20 mouse cellular contexts compared by ENCODE assay signal in genomic region chr8:115831675-115832074, GRCm38 (mm10).
DNase-seq lines count a peak whose midpoint lies in the region; ATAC-seq and TF ChIP-seq lines count a peak whose summit lies in the region.
"Had no signal": no experiment of that assay in that cellular context is flagged by ENCODE, and none has a peak within 500 bp of the region (broad histone marks: within the 10 kb centered on the region; RNA-seq: fewer than 3 reads in every experiment).

No protein-coding gene starts in this region.

- no peaks in the 10 kb centered on the region for H3K36me3 ChIP-seq in liver, embryonic 12.5 days
- H3K36me3 ChIP-seq in liver, embryonic 11.5 days (ENCODE audit: control insufficient read depth, insufficient read depth, low read length) = no peaks in the 10 kb centered on the region
- H3K36me3 ChIP-seq in small intestine, adult 2 months (ENCODE audit: control insufficient read depth, insufficient read depth, low read length) = no peaks in the 10 kb centered on the region
- no peaks in the 10 kb centered on the region for H3K36me3 ChIP-seq in midbrain, embryonic 14.5 days (ENCODE audit: control insufficient read depth, insufficient read depth, low read length)
- H3K36me3 ChIP-seq: embryonic facial prominence, embryonic 10.5 days; heart, embryonic 15.5 days; limb, embryonic 15.5 days; midbrain, embryonic 12.5 days; neural tube, embryonic 13.5 days had no signal

- intact Hi-C loops in gastrocnemius, adult 2 months (cut with DNase I) = no loop called here

- ATAC-seq in liver, embryonic 12.5 days = 0 out of 2 replicates have a peak, but pooled peaks have one; percentile 37
- ATAC-seq in liver, embryonic 11.5 days (replicated peaks; ENCODE audit: low FRiP score) = no peak
- no peak for ATAC-seq in midbrain, embryonic 14.5 days (ENCODE audit: low FRiP score, low TSS enrichment)
- ATAC-seq: hindbrain, embryonic 16.5 days; lung, postnatal 0 days had no signal

- H3K9me3 ChIP-seq in liver, embryonic 12.5 days (replicated peaks) = no peaks in the 10 kb centered on the region
- no peaks in the 10 kb centered on the region for H3K9me3 ChIP-seq in liver, embryonic 11.5 days (ENCODE audit: control insufficient read depth, low read length)
- no peaks in the 10 kb centered on the region for H3K9me3 ChIP-seq in midbrain, embryonic 14.5 days (ENCODE audit: control insufficient read depth, low read length)
- H3K9me3 ChIP-seq: embryonic facial prominence, embryonic 10.5 days; heart, embryonic 15.5 days; limb, embryonic 15.5 days; midbrain, embryonic 12.5 days; neural tube, embryonic 13.5 days had no signal

- WGBS in liver, embryonic 12.5 days (ENCODE audit: insufficient replicate concordance) = 27% methylated on average over 1 of the region's 1 CpGs
- WGBS in liver, embryonic 11.5 days = 12% methylated on average over 1 of the region's 1 CpGs
- 18% methylated on average over 1 of the region's 1 CpGs for WGBS in small intestine, adult 2 months
- 16% methylated on average over 1 of the region's 1 CpGs for WGBS in midbrain, embryonic 14.5 days

- no peak for TF ChIP-seq POLR2A in small intestine, adult 2 months (IDR thresholded peaks at IDR 0.05; ENCODE audit: low read depth, low read length)

- H3K4me1 ChIP-seq in liver, embryonic 12.5 days = no peaks in the 10 kb centered on the region
- no peaks in the 10 kb centered on the region; the same call in 1 of the 2 replicates for H3K4me1 ChIP-seq in liver, embryonic 11.5 days (replicated peaks; ENCODE audit: control insufficient read depth, insufficient read depth, low read length)
- H3K4me1 ChIP-seq in small intestine, adult 2 months (ENCODE audit: control insufficient read depth, insufficient read depth, insufficient read length, low read length) = peaks cover 19% of the 10 kb centered on the region; the same call in 1 of the 2 replicates
- no peaks in the 10 kb centered on the region for H3K4me1 ChIP-seq in midbrain, embryonic 14.5 days (ENCODE audit: control insufficient read depth, insufficient read depth, low read length)
- H3K4me1 ChIP-seq: midbrain, embryonic 12.5 days; neural tube, embryonic 13.5 days had no signal

- no peak overlapping the region for H3K27ac ChIP-seq in liver, embryonic 12.5 days
- no peak overlapping the region for H3K27ac ChIP-seq in liver, embryonic 11.5 days (ENCODE audit: low read depth, low read length)
- peak overlapping the region; percentile 37; the same call in 1 of the 2 replicates for H3K27ac ChIP-seq in small intestine, adult 2 months (ENCODE audit: insufficient read depth, low read depth, low read length)
- H3K27ac ChIP-seq in gastrocnemius, adult 2 months = no peak overlapping the region
- no peak overlapping the region for H3K27ac ChIP-seq in midbrain, embryonic 14.5 days (replicated peaks; ENCODE audit: low read depth, low read length)
- H3K27ac ChIP-seq: embryonic facial prominence, embryonic 10.5 days; heart, adult 2 months; heart, embryonic 15.5 days; limb, embryonic 15.5 days; midbrain, embryonic 12.5 days; neural tube, embryonic 13.5 days had no signal

- H3K9ac ChIP-seq in liver, embryonic 12.5 days = no peak overlapping the region
- H3K9ac ChIP-seq in liver, embryonic 11.5 days (ENCODE audit: low read depth, low read length) = no peak overlapping the region
- no peak overlapping the region for H3K9ac ChIP-seq in midbrain, embryonic 14.5 days (replicated peaks; ENCODE audit: low read length)
- H3K9ac ChIP-seq: heart, embryonic 15.5 days; limb, embryonic 15.5 days; midbrain, embryonic 12.5 days; neural tube, embryonic 13.5 days had no signal

- TF ChIP-seq CTCF in small intestine, adult 2 months (IDR thresholded peaks at IDR 0.05; ENCODE audit: extremely low read depth, insufficient read length, insufficient replicate concordance, low read depth, low read length) = no peak
- no peak for TF ChIP-seq CTCF in gastrocnemius, adult 2 months (IDR thresholded peaks at IDR 0.05)

- DNase-seq in liver, embryonic 11.5 days (ENCODE audit: low spot score) = no peak
- DNase-seq in kidney, postnatal 14 days = peak; percentile 37
- no peak for DNase-seq in left cerebral cortex, adult 11 months (ENCODE audit: low spot score)
- no peak for DNase-seq in gastrocnemius, adult 2 months
- no peak for DNase-seq in midbrain, embryonic 14.5 days
- DNase-seq: cerebellum, adult 2 months; gastrocnemius, postnatal 14 days; heart, adult 2 months; heart, postnatal 4 days; right cerebral cortex, adult 18-20 months; thymus, adult 18-20 months had no signal

- H3K27me3 ChIP-seq in liver, embryonic 12.5 days (replicated peaks) = no peaks in the 10 kb centered on the region
- no peaks in the 10 kb centered on the region for H3K27me3 ChIP-seq in liver, embryonic 11.5 days (replicated peaks; ENCODE audit: control insufficient read depth, insufficient read depth, low read length)
- no peaks in the 10 kb centered on the region for H3K27me3 ChIP-seq in small intestine, adult 2 months (ENCODE audit: control insufficient read depth, insufficient read depth, low read length)
- H3K27me3 ChIP-seq in midbrain, embryonic 14.5 days (ENCODE audit: control insufficient read depth, insufficient read depth, low read length) = no peaks in the 10 kb centered on the region
- H3K27me3 ChIP-seq: heart, embryonic 15.5 days; limb, embryonic 15.5 days; midbrain, embryonic 12.5 days; neural tube, embryonic 13.5 days had no signal

- no peak overlapping the region for H3K4me2 ChIP-seq in liver, embryonic 12.5 days
- H3K4me2 ChIP-seq in liver, embryonic 11.5 days = no peak overlapping the region
- H3K4me2 ChIP-seq in midbrain, embryonic 14.5 days (ENCODE audit: low read length) = no peak overlapping the region
- H3K4me2 ChIP-seq: heart, embryonic 15.5 days; limb, embryonic 15.5 days; midbrain, embryonic 12.5 days; neural tube, embryonic 13.5 days had no signal

- H3K4me3 ChIP-seq in liver, embryonic 12.5 days = no peak overlapping the region
- H3K4me3 ChIP-seq in liver, embryonic 11.5 days (ENCODE audit: low read depth, low read length) = no peak overlapping the region
- no peak overlapping the region for H3K4me3 ChIP-seq in small intestine, adult 2 months (ENCODE audit: low read depth, low read length)
- no peak overlapping the region for H3K4me3 ChIP-seq in gastrocnemius, adult 2 months
- no peak overlapping the region for H3K4me3 ChIP-seq in midbrain, embryonic 14.5 days (replicated peaks; ENCODE audit: low read depth, low read length)
- H3K4me3 ChIP-seq: embryonic facial prominence, embryonic 10.5 days; heart, adult 2 months; heart, embryonic 15.5 days; limb, embryonic 15.5 days; midbrain, embryonic 12.5 days; neural tube, embryonic 13.5 days had no signal
